Mouse (Mus musculus) heart, adult 11 months (tissue): ENCODE measurements around the gene Nexn.
"Not testable (repeated sequence)": the region's sequence is repeated elsewhere in the genome, so short reads cannot be mapped to it uniquely, and the experiment has no call there.

Source experiments
- DNase-seq: peaks from one replicate; pipeline ENCODE4 v3.0.0; 2022

The Nexn gene

GRCm38 (mm10) chr3:152266036-152266421 lies at the start of gene Nexn:
TSS of gene Nexn (minus strand) at chr3:152266350.
- no peak for DNase-seq

- peak; percentile 98 for DNase-seq
Measured at GRCm38 (mm10) chr3:152315613-152316012, 49.5 kb upstream of the Nexn start.

GRCm38 (mm10) chr3:152314666-152315065 lies 48.5 kb upstream of the Nexn start:
- not testable (repeated sequence) for DNase-seq

GRCm38 (mm10) chr3:152309250-152309645 lies 43.1 kb upstream of the Nexn start:
- DNase-seq, result no peak

GRCm38 (mm10) chr3:152308485-152309249 lies 42.5 kb upstream of the Nexn start:
- DNase-seq, result peak; percentile 94

- DNase-seq, result peak; percentile 84
Measured at GRCm38 (mm10) chr3:152305971-152306370, 39.8 kb upstream of the Nexn start.

- DNase-seq, result peak; percentile 94
Measured at GRCm38 (mm10) chr3:152305080-152305479, 38.9 kb upstream of the Nexn start.

- DNase-seq, result peak; percentile 98
Measured at GRCm38 (mm10) chr3:152304093-152304815, 38.1 kb upstream of the Nexn start.

GRCm38 (mm10) chr3:152302991-152303390 lies 36.8 kb upstream of the Nexn start:
- peak; percentile 87 for DNase-seq

GRCm38 (mm10) chr3:152300376-152301337 lies 34.5 kb upstream of the Nexn start:
- peak; percentile 84 for DNase-seq

GRCm38 (mm10) chr3:152295896-152296295 lies 29.7 kb upstream of the Nexn start:
- peak; percentile 85 for DNase-seq

GRCm38 (mm10) chr3:152294400-152294799 lies 28.2 kb upstream of the Nexn start:
- DNase-seq, result peak; percentile 37

- peak; percentile 51 for DNase-seq
Measured at GRCm38 (mm10) chr3:152293530-152294181, 27.5 kb upstream of the Nexn start.

- DNase-seq, result no peak
Measured at GRCm38 (mm10) chr3:152291895-152292294, 25.7 kb upstream of the Nexn start.

GRCm38 (mm10) chr3:152290175-152290798 lies 24.1 kb upstream of the Nexn start:
- DNase-seq, result peak; percentile 66

GRCm38 (mm10) chr3:152288740-152289139 lies 22.6 kb upstream of the Nexn start:
- peak; percentile 93 for DNase-seq

GRCm38 (mm10) chr3:152288276-152288675 lies 22.1 kb upstream of the Nexn start:
- peak; percentile 76 for DNase-seq

GRCm38 (mm10) chr3:152287810-152288209 lies 21.7 kb upstream of the Nexn start:
- no peak for DNase-seq

- peak; percentile 68 for DNase-seq
Measured at GRCm38 (mm10) chr3:152284759-152285158, 18.6 kb upstream of the Nexn start.

- DNase-seq, result peak; percentile 76
Measured at GRCm38 (mm10) chr3:152284306-152284705, 18.2 kb upstream of the Nexn start.

GRCm38 (mm10) chr3:152282126-152282525 lies 16.0 kb upstream of the Nexn start:
- peak; percentile 64 for DNase-seq

GRCm38 (mm10) chr3:152278431-152278830 lies 12.3 kb upstream of the Nexn start:
- peak; percentile 65 for DNase-seq
